Mouse (Mus musculus) midbrain, embryonic 16.5 days (tissue): ENCODE measurements around the gene Cep72. TPM values are rescaled to one million over a fixed set of nuclear protein-coding genes. Genes with fewer than 3 reads are reported as not detected.
A peak's percentile ranks its signal among the peaks of the same experiment; 100 is the strongest.

Source experiments
- ATAC-seq: fragments of 200-750 bp; cut with Nextera tagmentation; 2 replicates; pipeline ENCODE4 v1.8.0; 2017; ENCODE audit warnings: moderate TSS enrichment
- H3K27ac ChIP-seq: fragments of 300-500 bp; sonication (generic); 2 replicates; pipeline ENCODE4 v1.5.1; 2014; ENCODE audit warnings: mild to moderate bottlenecking, low read length, mixed read lengths
- H3K27me3 ChIP-seq: fragments of 300-500 bp; sonication (generic); 2 replicates; pipeline ENCODE4 v1.6.1; 2014; ENCODE audit warnings: low read depth, low read length, mixed read lengths; ENCODE audit not compliant: control insufficient read depth, insufficient read depth
- H3K36me3 ChIP-seq: fragments of 300-500 bp; sonication (generic); 2 replicates; pipeline ENCODE4 v1.6.1; 2014; ENCODE audit warnings: mild to moderate bottlenecking, low read length, moderate library complexity, mixed read lengths; ENCODE audit not compliant: control insufficient read depth, insufficient read depth
- H3K4me1 ChIP-seq: fragments of 300-500 bp; sonication (generic); 2 replicates; pipeline ENCODE4 v1.6.1; 2014; ENCODE audit warnings: mild to moderate bottlenecking, low read length, mixed read lengths; ENCODE audit not compliant: control insufficient read depth, insufficient read depth
- H3K4me2 ChIP-seq: fragments of 300-500 bp; sonication (generic); 2 replicates; pipeline ENCODE4 v1.6.1; 2014; ENCODE audit warnings: mild to moderate bottlenecking, low read length, mixed read lengths
- H3K4me3 ChIP-seq: fragments of 300-500 bp; sonication (generic); 2 replicates; pipeline ENCODE4 v1.5.1; 2014; ENCODE audit warnings: low read depth, mild to moderate bottlenecking, low read length, moderate library complexity, mixed read lengths
- H3K9ac ChIP-seq: fragments of 300-500 bp; sonication (generic); 2 replicates; pipeline ENCODE4 v1.6.1; 2014; ENCODE audit warnings: low read depth, low read length, mixed read lengths
- H3K9me3 ChIP-seq: fragments of 300-500 bp; sonication (generic); replicated peaks from 2 replicates; pipeline ENCODE4 v1.6.1; 2014; ENCODE audit warnings: mild to moderate bottlenecking, low read length, mixed read lengths; ENCODE audit not compliant: control insufficient read depth, poor library complexity, severe bottlenecking
- WGBS: fragments of 180-500 bp; shearing (Covaris S2); extraction: QIAGEN DNeasy Blood & Tissue Kit; methylation state at CpG from one replicate; pipeline ENCODE4 v1.1.7; 2014; 5-methylcytosine and 5-hydroxymethylcytosine counted together
- polyA plus RNA-seq: library from polyadenylated mRNA; unstranded; fragments of >200 nt; fragmentation: Nextera tagmentation; extraction: Ambion mirVana; gene quantifications from 2 replicates; pipeline ENCODE4 v1.2.1, GENCODE M21; 2015

The Cep72 gene
- polyA plus RNA-seq, result 6.7 and 7.7 TPM in 2 replicates

DNA sequence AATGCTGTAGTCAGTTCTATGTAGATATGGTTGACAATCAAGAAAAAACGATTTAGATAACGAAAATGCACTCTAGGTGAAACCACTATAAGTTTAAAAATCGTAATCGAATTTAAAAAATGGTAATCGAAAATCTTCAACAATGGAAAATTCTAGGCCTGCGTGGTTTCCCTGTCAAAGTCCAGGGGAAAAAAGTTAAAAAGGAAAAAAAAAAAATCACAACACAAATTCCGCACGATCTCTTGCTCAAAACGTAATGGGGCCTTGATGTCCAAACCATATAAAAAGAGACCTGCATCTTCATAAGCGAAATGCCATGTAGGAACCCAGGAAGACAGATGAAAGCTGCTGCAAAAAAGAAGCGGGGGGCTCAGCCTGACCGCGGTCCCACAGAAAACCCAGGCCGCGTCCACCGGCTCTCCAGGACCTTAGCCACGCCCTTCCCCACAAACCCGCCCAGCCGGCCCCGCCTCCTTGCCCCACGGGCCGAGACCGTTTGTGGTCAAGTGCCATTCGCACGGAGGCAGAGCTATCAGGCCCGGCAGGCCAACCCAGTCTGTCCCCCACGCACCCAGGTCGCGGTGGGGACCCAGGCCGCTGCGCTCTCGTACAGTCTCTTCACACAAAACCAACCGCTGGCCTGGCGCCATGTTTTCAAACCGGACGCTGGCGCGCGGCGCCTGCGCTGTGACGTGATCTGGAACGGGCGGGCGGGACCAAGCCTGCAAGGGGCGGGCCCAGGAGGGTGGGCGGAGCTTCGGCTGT is at the start of gene Cep72:
TSS of gene Cep72 (minus strand) at position 687 of the 765 bp plus-strand sequence.
- WGBS, result 3% methylated on average over 46 of the region's 48 CpGs
- peak within 1 kb of the TSS; percentile 58 for H3K4me2 ChIP-seq
- no peaks in the 10 kb centered on the region for H3K9me3 ChIP-seq
- no peaks in the 10 kb centered on the region for H3K27me3 ChIP-seq
- H3K9ac ChIP-seq, result peak within 1 kb of the TSS; percentile 73
- no peaks in the 10 kb centered on the region for H3K36me3 ChIP-seq
- H3K4me3 ChIP-seq, result peak within 1 kb of the TSS; percentile 79
- ATAC-seq, result peak; percentile 98
- H3K4me1 ChIP-seq, result no peaks in the 10 kb centered on the region
- H3K27ac ChIP-seq, result peak within 1 kb of the TSS; percentile 51; the same call in 1 of the 2 replicates

DNA sequence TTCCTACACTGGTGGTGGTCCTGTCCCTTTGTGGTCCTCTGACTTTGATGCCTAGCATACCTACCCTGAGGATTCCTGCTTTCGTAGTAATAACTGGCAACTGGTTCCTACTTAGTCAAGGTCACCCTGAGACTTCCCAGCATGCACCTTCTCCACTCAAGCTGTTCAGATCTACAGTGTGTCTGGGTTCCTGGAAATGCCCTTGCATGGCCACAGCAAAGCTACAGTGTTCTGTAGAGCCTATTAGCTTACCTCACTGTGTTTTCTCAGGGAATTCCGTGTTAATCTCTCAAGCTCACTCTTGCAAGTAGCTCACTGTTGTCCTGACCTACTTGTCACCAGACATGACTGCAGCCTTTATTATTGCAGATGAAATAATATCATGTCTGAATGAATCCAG is 45.3 kb upstream of the Cep72 start:
- 0 out of 2 replicates have a peak, but pooled peaks cover 2% of the 10 kb centered on the region for H3K9me3 ChIP-seq
- ATAC-seq, result no peak
- H3K4me1 ChIP-seq, result no peaks in the 10 kb centered on the region
- H3K27ac ChIP-seq, result no peak overlapping the region
- no peaks in the 10 kb centered on the region for H3K27me3 ChIP-seq
- no peak overlapping the region for H3K9ac ChIP-seq
- no peak overlapping the region for H3K4me2 ChIP-seq
- WGBS, result 86% methylated on average over 2 of the region's 2 CpGs
- no peak overlapping the region for H3K4me3 ChIP-seq
- H3K36me3 ChIP-seq, result no peaks in the 10 kb centered on the region

DNA sequence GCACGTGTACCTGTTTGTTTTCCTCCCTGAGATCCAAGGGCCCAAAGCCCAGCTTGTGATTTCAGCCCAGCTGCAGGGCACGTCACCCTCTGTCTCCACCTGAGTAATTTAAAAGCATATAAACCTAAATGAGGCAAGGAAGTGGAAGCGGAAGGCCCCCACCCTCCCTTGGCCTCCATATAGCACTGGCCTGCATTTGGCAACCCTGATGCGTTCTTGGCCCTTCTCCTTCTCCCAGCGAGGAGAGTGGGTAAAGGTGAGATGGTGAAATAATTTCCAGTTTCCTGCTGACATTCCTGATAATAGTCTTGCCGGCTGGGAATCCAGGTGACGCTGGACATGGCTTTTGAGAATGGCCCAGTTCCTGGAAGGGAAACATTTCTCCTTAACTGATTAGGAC is 42.3 kb upstream of the Cep72 start:
- 80% methylated on average over 7 of the region's 7 CpGs for WGBS

DNA sequence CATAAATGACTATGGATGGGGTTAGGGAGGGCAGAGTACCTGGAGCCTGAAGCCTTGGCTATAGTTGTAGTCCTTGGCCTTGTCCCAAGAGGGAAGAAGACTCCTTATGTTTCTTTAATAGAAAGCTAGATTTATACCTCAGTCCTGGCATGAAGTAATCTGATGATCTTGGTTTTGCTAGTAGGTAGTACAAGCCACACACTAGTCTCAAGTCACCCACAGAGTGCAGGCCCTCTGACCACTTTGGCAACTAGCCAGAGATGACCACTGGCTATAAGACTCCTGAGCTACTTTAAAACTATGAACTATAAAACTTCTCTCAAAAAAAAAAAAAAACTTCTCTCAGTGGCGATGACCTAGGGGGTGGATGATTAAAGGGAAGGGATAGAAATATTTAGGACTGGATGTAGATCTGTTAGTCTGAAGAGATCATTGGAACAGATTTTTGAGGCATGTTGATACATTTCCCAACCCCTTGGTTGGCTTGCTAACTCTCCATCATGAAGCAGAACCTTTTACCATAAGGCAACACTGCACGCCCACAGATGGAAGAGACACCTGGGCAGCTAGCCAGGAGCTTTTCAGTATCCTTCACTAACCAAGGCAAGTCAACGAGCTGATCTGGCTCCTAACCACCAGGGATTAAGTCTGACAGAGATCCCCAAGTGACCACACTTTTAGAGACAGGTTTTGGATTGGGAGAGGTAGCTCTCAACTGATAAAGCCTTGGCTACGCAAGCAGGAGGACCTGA is 40.9 kb upstream of the Cep72 start:
- Histone ChIP-seq H3K4me2 (no peak overlapping the region), H3K9me3 (no peaks in the 10 kb centered on the region), H3K36me3 (no peaks in the 10 kb centered on the region), H3K27me3 (no peaks in the 10 kb centered on the region), H3K9ac (no peak overlapping the region), H3K27ac (no peak overlapping the region), H3K4me3 (no peak overlapping the region), H3K4me1 (no peaks in the 10 kb centered on the region)
- ATAC-seq, result no peak
- 87% methylated on average over 4 of the region's 4 CpGs for WGBS

More for the DNA sequence above, 42.3 kb upstream of the Cep72 start:
- H3K36me3 ChIP-seq, result no peaks in the 10 kb centered on the region
- H3K9me3 ChIP-seq, result no peaks in the 10 kb centered on the region
- H3K27me3 ChIP-seq, result no peaks in the 10 kb centered on the region
- H3K4me2 ChIP-seq, result no peak overlapping the region
- H3K9ac ChIP-seq, result no peak overlapping the region
- H3K27ac ChIP-seq, result no peak overlapping the region
- no peak for ATAC-seq
- H3K4me3 ChIP-seq, result no peak overlapping the region
- no peaks in the 10 kb centered on the region for H3K4me1 ChIP-seq

DNA sequence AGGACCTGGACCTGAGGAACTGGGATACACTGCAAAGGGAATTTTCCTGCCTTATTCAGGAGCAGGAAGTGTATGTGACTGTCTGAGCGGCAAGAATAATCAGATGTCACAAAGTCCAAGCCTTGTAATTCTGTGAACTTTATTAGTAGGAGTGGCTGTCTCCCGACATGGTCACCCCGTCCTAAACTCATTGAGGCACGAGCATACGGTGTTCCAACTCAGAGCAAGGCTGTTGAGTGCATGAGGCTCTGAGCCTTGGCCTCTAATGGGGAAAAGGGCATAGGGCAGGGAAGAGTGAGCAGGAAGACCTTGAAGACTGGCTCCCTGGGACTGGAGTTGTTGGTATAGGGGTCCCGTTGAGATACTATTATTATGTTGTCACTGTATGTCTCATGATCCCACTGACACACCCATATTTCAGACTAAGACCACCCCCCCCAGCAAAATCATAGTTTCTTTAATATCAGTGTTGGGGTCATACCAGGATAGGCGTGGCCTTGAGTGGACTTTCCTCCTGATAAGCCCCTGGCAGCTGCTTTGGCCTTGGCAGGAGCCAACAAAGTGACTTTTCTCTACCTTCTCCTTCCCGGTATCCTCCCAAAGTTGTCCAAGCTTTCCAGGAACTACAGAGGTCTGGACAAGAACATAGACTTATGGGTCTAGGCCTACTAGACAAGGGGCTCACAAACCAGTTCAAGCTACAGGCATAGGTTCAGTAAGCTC is 40.2 kb upstream of the Cep72 start:
- Histone ChIP-seq H3K4me3 (no peak overlapping the region), H3K4me2 (no peak overlapping the region), H3K9ac (no peak overlapping the region), H3K9me3 (no peaks in the 10 kb centered on the region), H3K4me1 (no peaks in the 10 kb centered on the region), H3K36me3 (no peaks in the 10 kb centered on the region), H3K27me3 (no peaks in the 10 kb centered on the region), H3K27ac (no peak overlapping the region)
- ATAC-seq, result no peak
- 88% methylated on average over 8 of the region's 8 CpGs for WGBS

DNA sequence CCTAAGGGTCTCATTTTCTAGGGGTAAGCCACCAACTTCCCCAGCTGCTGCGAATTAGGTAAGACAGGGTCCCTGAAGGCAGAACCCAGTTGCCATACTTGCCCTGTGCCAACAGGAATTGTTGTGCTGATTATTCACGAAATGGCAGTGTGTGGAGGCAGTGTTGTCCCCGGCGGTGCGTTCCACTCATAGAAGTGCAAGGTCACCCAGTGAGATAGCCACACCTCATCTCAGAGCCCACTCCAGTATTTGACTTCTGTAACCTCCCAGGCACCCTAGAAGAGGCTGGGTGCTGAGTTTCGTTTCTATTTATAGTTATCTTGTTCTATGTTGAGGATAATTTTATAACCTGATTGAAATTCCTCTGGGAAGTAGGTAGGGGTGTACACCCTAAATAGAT is 36.8 kb upstream of the Cep72 start:
- H3K36me3 ChIP-seq, result no peaks in the 10 kb centered on the region
- ATAC-seq, result no peak
- no peak overlapping the region for H3K4me3 ChIP-seq
- no peaks in the 10 kb centered on the region for H3K9me3 ChIP-seq
- H3K9ac ChIP-seq, result no peak overlapping the region
- WGBS, result 80% methylated on average over 6 of the region's 6 CpGs
- no peaks in the 10 kb centered on the region for H3K4me1 ChIP-seq
- no peak overlapping the region for H3K27ac ChIP-seq
- H3K4me2 ChIP-seq, result no peak overlapping the region
- H3K27me3 ChIP-seq, result no peaks in the 10 kb centered on the region

DNA sequence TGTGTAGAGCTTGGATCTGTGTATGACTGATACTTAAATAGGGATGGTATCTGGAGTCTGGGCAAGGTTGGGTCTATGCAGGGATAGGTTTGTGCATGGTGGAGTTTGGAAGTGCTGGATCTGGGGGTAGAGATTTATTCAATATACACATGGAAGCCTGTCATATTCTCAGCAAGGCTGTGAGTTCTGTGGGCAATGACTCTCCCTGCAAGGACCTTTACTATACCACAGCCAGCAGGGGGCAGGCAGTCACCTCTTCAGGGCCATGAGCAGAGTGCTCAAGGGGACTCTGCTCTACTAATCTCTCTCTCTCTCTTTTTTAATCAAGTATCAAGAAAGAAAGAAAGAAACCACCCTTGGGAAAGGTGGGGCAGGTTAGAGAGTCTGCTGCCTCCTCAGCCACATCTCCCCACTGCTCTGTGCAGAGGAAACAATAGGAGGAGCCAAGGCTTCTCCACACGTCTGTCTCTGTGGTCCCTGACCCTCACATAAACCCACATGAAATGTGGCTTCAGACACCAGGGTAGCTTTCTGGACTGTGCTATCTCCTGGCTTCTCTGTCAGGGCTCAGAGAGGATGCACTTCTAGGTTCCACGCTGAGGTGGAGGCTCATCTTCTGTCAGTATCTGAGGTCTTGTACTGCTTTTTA is 34.7 kb upstream of the Cep72 start:
- 37% methylated on average over 2 of the region's 2 CpGs for WGBS

DNA sequence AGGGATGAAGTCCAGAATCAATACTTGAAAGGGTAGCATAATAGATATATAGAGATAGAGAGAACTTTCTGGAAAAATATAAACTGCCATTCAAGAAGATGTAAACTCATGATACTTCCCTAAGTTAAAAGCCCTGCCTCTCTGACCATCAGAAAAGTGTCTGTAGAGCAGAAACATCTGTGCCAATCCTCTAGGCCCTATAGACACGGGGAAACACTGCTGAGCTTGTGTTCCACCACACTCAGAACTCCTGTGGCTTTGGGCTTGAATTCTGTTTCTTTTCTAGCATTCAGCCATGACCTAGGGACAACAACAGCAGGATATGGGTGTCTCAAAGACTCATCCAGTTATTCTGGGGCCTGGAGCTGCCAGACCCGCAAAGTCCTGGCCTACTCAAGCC is 33.8 kb upstream of the Cep72 start:
- H3K9me3 ChIP-seq, result no peaks in the 10 kb centered on the region
- H3K4me2 ChIP-seq, result no peak overlapping the region
- no peak overlapping the region for H3K4me3 ChIP-seq
- H3K9ac ChIP-seq, result no peak overlapping the region
- no peak for ATAC-seq
- H3K36me3 ChIP-seq, result no peaks in the 10 kb centered on the region
- H3K4me1 ChIP-seq, result no peaks in the 10 kb centered on the region
- H3K27me3 ChIP-seq, result no peaks in the 10 kb centered on the region
- 61% methylated on average over 2 of the region's 2 CpGs for WGBS
- H3K27ac ChIP-seq, result no peak overlapping the region

More for the DNA sequence above, 34.7 kb upstream of the Cep72 start:
- Histone ChIP-seq H3K4me2 (no peak overlapping the region), H3K9me3 (no peaks in the 10 kb centered on the region), H3K36me3 (no peaks in the 10 kb centered on the region), H3K4me1 (no peaks in the 10 kb centered on the region), H3K27me3 (no peaks in the 10 kb centered on the region), H3K9ac (no peak overlapping the region), H3K27ac (no peak overlapping the region), H3K4me3 (no peak overlapping the region)
- peak; percentile 79 for ATAC-seq
